Mouse (Mus musculus) G1E (cell line): ENCODE measurements around the gene Itgb5. TPM values are rescaled to one million over a fixed set of nuclear protein-coding genes. Genes with fewer than 3 reads are reported as not detected.

Experiments
- ATAC-seq: 2 replicates; pipeline ENCODE4 v1.8.0; 2016; ENCODE audit warnings: mild to moderate bottlenecking; ENCODE audit not compliant: insufficient number of reproducible peaks, poor library complexity, low FRiP score, severe bottlenecking; ENCODE audit errors: extremely low read depth
- DNase-seq: peaks from one replicate; pipeline ENCODE4 v3.0.0; 2012; ENCODE audit warnings: low spot score
- H3K27me3 ChIP-seq: 2 replicates; pipeline ENCODE4 v1.6.1; 2012; ENCODE audit warnings: mild to moderate bottlenecking, low read length, inconsistent platforms; ENCODE audit not compliant: insufficient read depth
- H3K36me3 ChIP-seq: replicated peaks from 2 replicates; pipeline ENCODE3; 2012; ENCODE audit warnings: mild to moderate bottlenecking, inconsistent platforms
- H3K4me1 ChIP-seq: 2 replicates; pipeline ENCODE4 v1.6.1; 2012; ENCODE audit warnings: low read depth, low read length, inconsistent platforms, mixed read lengths; ENCODE audit not compliant: insufficient read depth
- H3K4me3 ChIP-seq: 2 replicates; pipeline ENCODE4 v1.5.1; 2012; ENCODE audit warnings: low read depth, mild to moderate bottlenecking, inconsistent platforms, low read length, moderate library complexity, mixed read lengths
- H3K9me3 ChIP-seq: replicated peaks from 2 replicates; pipeline ENCODE4 v1.6.1; 2012; ENCODE audit warnings: inconsistent platforms
- CTCF ChIP-seq: IDR thresholded peaks from 2 replicates; pipeline ENCODE4 v1.5.1; 2012; ENCODE audit warnings: low read depth, low read length, inconsistent platforms, mixed read lengths
- GATA1 ChIP-seq: IDR thresholded peaks from 2 replicates; pipeline ENCODE4 v1.6.1; 2012; ENCODE audit warnings: borderline replicate concordance, low read length, inconsistent platforms, mixed read lengths
- GATA2 ChIP-seq: IDR thresholded peaks from 2 replicates; pipeline ENCODE4 v1.6.1; 2012; ENCODE audit warnings: low read depth, low read length, inconsistent platforms, borderline replicate concordance
- POLR2AphosphoS5 ChIP-seq: IDR thresholded peaks from 2 replicates; pipeline ENCODE4 v1.6.1; 2012; ENCODE audit warnings: low read depth, low read length, inconsistent platforms; ENCODE audit not compliant: insufficient replicate concordance
- TAL1 ChIP-seq: conservative IDR thresholded peaks from 2 replicates; pipeline ENCODE4 v1.6.1; 2012; ENCODE audit warnings: low read depth, low read length, inconsistent platforms, mixed read lengths
- polyA plus RNA-seq: library from polyadenylated mRNA; stranded (reverse); fragments of >175 nt; gene quantifications from 2 replicates; pipeline ENCODE4 v1.2.3, GENCODE M21; 2012
- total RNA-seq, 2 experiments: library from RNA; stranded (forward) in 1 of 2; stranded (reverse) in 1 of 2; fragments of 200-1000 nt in 1 of 2; fragments of >200 nt in 1 of 2; fragmentation: Nextera tagmentation in 1 of 2; gene quantifications; 2 replicates each; pipeline ENCODE4 v1.2.3; 2014 to 2017

The Itgb5 gene
- total and polyA plus RNA-seq, 3 experiments: 0.14 to 5.6 (median 1.2) TPM

DNA sequence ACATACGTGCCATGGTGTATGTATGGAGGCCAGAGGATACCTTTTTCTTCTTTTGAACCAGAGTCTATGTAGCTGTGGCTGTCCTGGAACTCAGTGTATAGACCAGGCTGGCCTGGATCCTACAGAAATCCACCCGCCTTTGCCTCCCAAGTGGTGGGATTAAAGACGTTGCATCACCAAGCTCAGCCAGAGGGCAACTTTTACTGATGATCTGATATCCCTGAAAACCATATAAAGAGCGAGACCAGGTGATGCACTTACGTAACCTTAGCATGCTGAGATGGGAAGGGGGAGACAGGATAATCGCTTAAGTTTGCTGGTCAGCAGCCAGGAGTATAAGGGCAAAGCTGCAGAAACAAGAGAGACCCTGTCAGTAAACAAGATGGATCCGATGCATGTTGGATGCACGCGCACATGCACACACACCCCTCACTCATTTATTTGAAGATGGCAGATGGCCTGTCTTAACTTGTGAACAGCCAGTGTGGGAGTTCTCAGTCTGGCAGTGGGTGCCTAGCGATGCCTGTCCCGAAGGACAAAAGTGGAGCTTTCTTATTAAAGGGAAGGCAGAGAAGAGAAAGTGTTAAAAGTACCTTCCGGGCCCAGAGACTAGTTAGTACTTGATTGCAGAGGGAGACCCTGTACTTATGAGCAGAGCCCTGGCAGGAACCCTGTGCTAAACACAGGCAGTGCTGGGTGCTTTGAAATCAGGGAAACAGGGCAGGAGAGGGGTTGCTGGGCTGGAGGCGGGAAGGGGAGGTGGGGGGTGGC, 41.7 kb downstream of the Itgb5 start:
- Histone ChIP-seq H3K36me3 (no peaks in the 10 kb centered on the region), H3K4me3 (no peak overlapping the region), H3K4me1 (peaks cover 3% of the 10 kb centered on the region; the same call in 1 of the 2 replicates), H3K27me3 (peaks cover 39% of the 10 kb centered on the region), H3K9me3 (no peaks in the 10 kb centered on the region)
- TF ChIP-seq CTCF: no peak
- TF ChIP-seq GATA1: no peak
- no peak for TF ChIP-seq TAL1
- TF ChIP-seq POLR2AphosphoS5: no peak
- no peak for TF ChIP-seq GATA2
- ATAC-seq (no peak), DNase-seq (no peak)

DNA sequence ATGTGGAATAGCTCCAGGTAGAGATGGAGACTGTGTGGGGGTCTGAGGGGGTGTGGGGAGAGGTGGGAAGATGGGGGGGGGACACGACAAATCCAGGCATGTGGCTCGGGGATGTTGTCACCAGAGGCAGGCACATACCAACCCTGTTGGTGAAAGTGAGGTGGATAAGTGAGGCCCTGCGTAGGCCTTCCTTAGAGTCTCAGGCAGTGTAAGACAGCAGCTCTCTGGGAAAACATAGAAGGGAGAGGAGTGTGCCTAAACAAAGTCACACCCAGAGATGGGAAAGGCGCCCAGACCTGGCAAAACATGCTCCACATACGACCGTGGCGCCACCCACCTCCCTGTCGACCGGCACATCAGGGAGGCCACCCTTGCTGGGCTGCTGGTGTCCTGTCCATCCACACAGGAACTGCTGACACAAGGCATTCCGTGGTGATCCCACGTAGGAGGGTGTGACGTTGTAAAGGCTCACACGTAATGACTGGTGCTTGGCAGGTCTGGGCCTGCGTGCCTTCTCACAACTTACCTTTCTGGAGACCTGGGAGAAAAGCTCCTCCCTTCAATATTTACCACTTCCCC, 42.5 kb downstream of the Itgb5 start:
- Histone ChIP-seq H3K4me1 (peaks cover 3% of the 10 kb centered on the region; the same call in 1 of the 2 replicates), H3K27me3 (peaks cover 38% of the 10 kb centered on the region), H3K9me3 (no peaks in the 10 kb centered on the region), H3K4me3 (no peak overlapping the region), H3K36me3 (no peaks in the 10 kb centered on the region)
- TF ChIP-seq CTCF (no peak), TAL1 (no peak), GATA1 (no peak), GATA2 (no peak), POLR2AphosphoS5 (no peak)
- DNase-seq: no peak
- no peak for ATAC-seq

DNA sequence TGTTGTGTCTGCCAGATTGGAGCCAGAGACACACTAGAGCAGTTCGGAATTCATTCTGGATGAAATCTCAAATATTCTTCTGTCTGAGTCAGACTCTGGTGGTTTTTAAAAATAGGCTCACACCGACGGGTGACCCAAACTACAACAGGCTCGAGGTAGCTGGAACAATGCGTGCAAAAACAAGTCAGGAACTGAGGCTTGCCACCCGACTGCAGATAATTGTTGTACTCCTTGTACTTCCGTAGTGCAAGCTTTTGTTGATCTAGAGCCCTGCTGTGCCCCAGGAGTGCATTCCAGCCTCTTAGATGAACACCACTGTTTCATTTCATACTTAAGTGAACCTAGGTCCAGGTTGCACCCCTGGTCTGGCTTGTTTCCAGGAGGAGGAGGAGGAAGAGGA, 43.8 kb downstream of the Itgb5 start:
- no peak for TF ChIP-seq GATA2
- TF ChIP-seq TAL1: no peak
- TF ChIP-seq GATA1: no peak
- no peak for TF ChIP-seq POLR2AphosphoS5
- no peak for TF ChIP-seq CTCF
- Histone ChIP-seq H3K27me3 (peaks cover 46% of the 10 kb centered on the region), H3K36me3 (no peaks in the 10 kb centered on the region), H3K4me3 (no peak overlapping the region), H3K4me1 (peaks cover 3% of the 10 kb centered on the region; the same call in 1 of the 2 replicates), H3K9me3 (no peaks in the 10 kb centered on the region)
- DNase-seq: no peak
- ATAC-seq: no peak

DNA sequence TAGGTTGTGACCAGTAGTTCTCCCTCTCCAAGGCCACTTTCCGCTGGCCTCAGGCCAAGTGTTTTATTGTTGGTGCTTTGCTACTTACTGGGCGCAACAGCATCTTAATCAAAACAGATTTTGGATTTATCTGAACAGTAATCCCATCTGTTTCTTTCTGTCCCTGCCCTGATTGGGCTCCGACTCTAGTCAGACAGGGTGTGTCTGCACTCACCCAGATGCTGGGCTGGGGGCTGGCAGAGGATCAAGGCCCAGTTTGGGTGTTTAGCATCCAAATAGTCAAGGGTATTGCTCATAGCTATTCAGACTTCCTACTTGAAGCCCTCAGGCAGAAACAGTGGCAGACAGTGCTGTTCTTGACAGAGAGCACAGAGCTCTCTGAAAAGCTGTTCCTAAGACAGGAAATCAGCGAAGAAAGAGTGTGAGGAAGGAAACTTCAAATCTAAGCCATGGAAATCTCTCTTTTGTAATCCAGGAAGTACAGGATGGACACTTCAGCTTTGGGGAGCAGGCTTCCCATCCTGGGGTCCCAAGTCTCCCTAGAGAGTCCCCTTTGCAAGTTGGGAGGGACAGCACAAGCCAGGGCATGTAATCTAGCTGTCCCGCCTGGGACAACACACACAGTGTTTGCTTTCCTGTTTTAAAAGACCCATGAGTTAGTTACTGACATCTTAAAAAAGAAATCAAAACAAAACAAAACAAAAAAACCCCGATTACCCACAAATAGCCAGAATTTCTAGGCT, 48.7 kb downstream of the Itgb5 start:
- ATAC-seq: no peak
- H3K9me3 ChIP-seq: no peaks in the 10 kb centered on the region

DNA sequence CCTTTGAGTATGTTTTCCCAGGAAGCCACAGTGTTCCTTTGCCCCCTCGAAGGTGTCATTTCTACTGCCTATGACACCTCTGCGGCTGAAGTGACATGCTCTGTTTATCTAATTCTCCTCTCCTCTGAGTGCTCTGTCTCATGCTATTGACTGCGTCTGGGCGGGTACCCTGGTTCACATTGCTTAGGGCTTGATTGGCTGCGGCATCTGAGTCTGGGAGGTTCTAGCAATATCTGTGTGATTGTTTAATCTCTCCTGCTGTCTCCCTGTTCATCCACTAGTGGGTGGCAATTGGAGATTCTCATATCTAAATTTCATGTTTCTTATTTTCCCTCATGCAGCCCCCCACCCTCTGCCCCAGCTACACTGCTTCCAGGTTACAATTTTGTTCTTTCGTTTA, 49.6 kb downstream of the Itgb5 start:
- TF ChIP-seq GATA2 (no peak), TAL1 (no peak), GATA1 (no peak)
- no peak for ATAC-seq
- peaks cover 35% of the 10 kb centered on the region for H3K27me3 ChIP-seq
- no peaks in the 10 kb centered on the region for H3K9me3 ChIP-seq
- peaks cover 18% of the 10 kb centered on the region for H3K4me1 ChIP-seq
- H3K36me3 ChIP-seq: no peaks in the 10 kb centered on the region
- DNase-seq: no peak
- H3K4me3 ChIP-seq: no peak overlapping the region

More for the DNA sequence above, 48.7 kb downstream of the Itgb5 start:
- H3K4me3 ChIP-seq: no peak overlapping the region
- peaks cover 34% of the 10 kb centered on the region for H3K27me3 ChIP-seq
- H3K36me3 ChIP-seq: no peaks in the 10 kb centered on the region
- no peak for TF ChIP-seq CTCF
- TF ChIP-seq TAL1: no peak
- no peak for TF ChIP-seq GATA2
- no peak for TF ChIP-seq POLR2AphosphoS5
- TF ChIP-seq GATA1: no peak
- peaks cover 12% of the 10 kb centered on the region for H3K4me1 ChIP-seq
- no peak for DNase-seq

DNA sequence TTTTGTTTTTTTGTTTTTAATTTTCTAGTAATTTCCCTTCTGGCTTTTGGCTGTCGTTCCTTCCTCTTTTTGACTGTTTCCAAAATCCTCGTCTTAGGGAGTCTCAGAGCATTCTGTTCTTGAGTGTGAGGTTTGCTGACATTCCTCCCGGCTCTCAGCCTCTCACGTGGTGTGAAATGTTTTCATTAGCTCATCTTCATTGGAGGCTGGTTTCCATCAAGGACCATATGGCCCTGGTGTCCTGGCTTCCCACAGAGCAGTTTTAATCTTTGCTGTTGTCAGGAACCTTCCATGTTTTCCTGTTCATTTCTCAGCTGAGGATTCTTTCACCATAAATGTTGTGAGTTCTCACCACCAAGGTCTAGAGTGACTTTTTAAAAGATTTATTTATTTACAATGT, 50.1 kb downstream of the Itgb5 start:
- ATAC-seq (no peak), DNase-seq (no peak)
- TF ChIP-seq GATA2 (no peak), CTCF (no peak), POLR2AphosphoS5 (no peak), TAL1 (no peak), GATA1 (no peak)
- Histone ChIP-seq H3K36me3 (no peaks in the 10 kb centered on the region), H3K9me3 (no peaks in the 10 kb centered on the region), H3K4me3 (no peak overlapping the region), H3K27me3 (peaks cover 37% of the 10 kb centered on the region), H3K4me1 (peaks cover 19% of the 10 kb centered on the region)
